Mouse (Mus musculus): ENCODE data around the gene Chid1. TPM values are rescaled to one million over a fixed set of nuclear protein-coding genes. Genes with fewer than 3 reads are reported as not detected.
A peak's percentile ranks its signal among the peaks of the same experiment; 100 is the strongest.
"Not testable (repeated sequence)": the region's sequence is repeated elsewhere in the genome, so short reads cannot be mapped to it uniquely, and the experiment has no call there.

Gene Chid1
- polyA plus RNA-seq, 1 experiment from 2014 or later, result 20.8 TPM

- Histone ChIP-seq H3K9ac (ENCODE audit: low read length) (no peak overlapping the region), H3K4me1 (replicated peaks; ENCODE audit: control insufficient read depth, insufficient read depth) (peaks cover 3% of the 10 kb centered on the region; the same call in 1 of the 2 replicates), H3K9me3 (ENCODE audit: control insufficient read depth, low read length) (no peaks in the 10 kb centered on the region), H3K4me3 (ENCODE audit: low read depth, low read length) (no peak overlapping the region), H3K4me2 (replicated peaks; ENCODE audit: low read depth) (no peak overlapping the region), H3K36me3 (ENCODE audit: control insufficient read depth, insufficient read depth, low read length) (peaks cover 6% of the 10 kb centered on the region; the same call in 1 of the 2 replicates), H3K27ac (replicated peaks) (peak overlapping the region; percentile 46), H3K27me3 (ENCODE audit: control insufficient read depth, insufficient read depth, low read length) (no peaks in the 10 kb centered on the region)
- ATAC-seq (ENCODE audit: low FRiP score, low TSS enrichment) (peak; percentile 5; the same call in 1 of the 2 replicates), DNase-seq (ENCODE audit: low spot score) (peak; percentile 69)
- TF ChIP-seq EP300 (optimal IDR thresholded peaks at IDR 0.05) (no peak), CTCF (IDR thresholded peaks at IDR 0.05; ENCODE audit: low read depth) (no peak)
These were observed 87.7 kb downstream of the Chid1 start for GRCm38 (mm10) chr7:141451928-141452327.

- Histone ChIP-seq H3K4me1 (replicated peaks; ENCODE audit: control insufficient read depth, insufficient read depth) (peaks cover 4% of the 10 kb centered on the region; the same call in 1 of the 2 replicates), H3K9ac (ENCODE audit: low read length) (peak within 1 kb of the TSS; percentile 88), H3K27me3 (ENCODE audit: control insufficient read depth, insufficient read depth, low read length) (no peaks in the 10 kb centered on the region), H3K9me3 (ENCODE audit: control insufficient read depth, low read length) (no peaks in the 10 kb centered on the region), H3K36me3 (ENCODE audit: control insufficient read depth, insufficient read depth, low read length) (peaks cover 6% of the 10 kb centered on the region; the same call in 1 of the 2 replicates), H3K4me3 (ENCODE audit: low read depth, low read length) (peak within 1 kb of the TSS; percentile 77), H3K27ac (replicated peaks) (peak within 1 kb of the TSS; percentile 83), H3K4me2 (replicated peaks; ENCODE audit: low read depth) (peak within 1 kb of the TSS; percentile 70)
- DNase-seq (ENCODE audit: low spot score) (peak; percentile 94), ATAC-seq (ENCODE audit: low FRiP score, low TSS enrichment) (peak; percentile 88)
- WGBS, result under 1% methylated on average over 63 of the region's 63 CpGs
- TF ChIP-seq CTCF (IDR thresholded peaks at IDR 0.05; ENCODE audit: low read depth) (no peak), EP300 (optimal IDR thresholded peaks at IDR 0.05) (no peak)
These were observed 92.3 kb downstream of the Chid1 start, which contains the start of gene Rplp2 for GRCm38 (mm10) chr7:141447110-141447991. Rplp2 (plus strand) TSS chr7:141447370.

GRCm38 (mm10) chr7:141446374-141446773 lies 93.3 kb downstream of the Chid1 start:
- not testable (repeated sequence) for H3K4me1 ChIP-seq (replicated peaks; ENCODE audit: control insufficient read depth, insufficient read depth); H3K9ac ChIP-seq (ENCODE audit: low read length); H3K27me3 ChIP-seq (ENCODE audit: control insufficient read depth, insufficient read depth, low read length); H3K36me3 ChIP-seq (ENCODE audit: control insufficient read depth, insufficient read depth, low read length); H3K4me3 ChIP-seq (ENCODE audit: low read depth, low read length); ATAC-seq (ENCODE audit: low FRiP score, low TSS enrichment); H3K9me3 ChIP-seq (ENCODE audit: control insufficient read depth, low read length); H3K27ac ChIP-seq (replicated peaks); DNase-seq (ENCODE audit: low spot score)
- 76% methylated on average over 3 of the region's 3 CpGs for WGBS
- peak overlapping the region; percentile 70; the same call in 1 of the 2 replicates for H3K4me2 ChIP-seq (replicated peaks; ENCODE audit: low read depth)

- DNase-seq (ENCODE audit: low spot score) (peak; percentile 88), ATAC-seq (ENCODE audit: low FRiP score, low TSS enrichment) (peak; percentile 69)
- Histone ChIP-seq H3K36me3 (ENCODE audit: control insufficient read depth, insufficient read depth, low read length) (peaks cover 4% of the 10 kb centered on the region; the same call in 1 of the 2 replicates), H3K4me3 (ENCODE audit: low read depth, low read length) (peak within 1 kb of the TSS; percentile 46), H3K27ac (replicated peaks) (peak within 1 kb of the TSS; percentile 61; the same call in 1 of the 2 replicates), H3K4me2 (replicated peaks; ENCODE audit: low read depth) (peak within 1 kb of the TSS; percentile 78), H3K27me3 (ENCODE audit: control insufficient read depth, insufficient read depth, low read length) (no peaks in the 10 kb centered on the region), H3K9me3 (ENCODE audit: control insufficient read depth, low read length) (no peaks in the 10 kb centered on the region), H3K9ac (ENCODE audit: low read length) (peak within 1 kb of the TSS; percentile 53), H3K4me1 (replicated peaks; ENCODE audit: control insufficient read depth, insufficient read depth) (peaks cover 4% of the 10 kb centered on the region; the same call in 1 of the 2 replicates)
- TF ChIP-seq CTCF (IDR thresholded peaks at IDR 0.05; ENCODE audit: low read depth) (no peak), EP300 (optimal IDR thresholded peaks at IDR 0.05) (no peak)
- under 1% methylated on average over 25 of the region's 25 CpGs for WGBS
These were observed 95.8 kb downstream of the Chid1 start, which contains the start of gene Pidd1 for GRCm38 (mm10) chr7:141443828-141444237. Pidd1 (minus strand) TSS chr7:141444025.

Other genes with a start within 250 kb of the Chid1 start
- 0.06 and 0.16 TPM in 2 replicates for gene Drd4, start 247.9 kb downstream of the Chid1 start, polyA plus RNA-seq (2015; fragmentation: Nextera tagmentation; extraction: Ambion mirVana)
- 37.6 and 40.1 TPM in 2 replicates for gene Deaf1, start 212.2 kb downstream of the Chid1 start, polyA plus RNA-seq (2015; fragmentation: Nextera tagmentation; extraction: Ambion mirVana)
- gene Tmem80, start 212.1 kb downstream of the Chid1 start, polyA plus RNA-seq (2015; fragmentation: Nextera tagmentation; extraction: Ambion mirVana), result 18.6 and 19.7 TPM in 2 replicates
- gene Eps8l2, start 201.0 kb downstream of the Chid1 start, polyA plus RNA-seq (2015; fragmentation: Nextera tagmentation; extraction: Ambion mirVana), result 86.1 and 96.5 TPM in 2 replicates
- 459 and 468 TPM in 2 replicates for gene Taldo1, start 147.7 kb downstream of the Chid1 start, polyA plus RNA-seq (2015; fragmentation: Nextera tagmentation; extraction: Ambion mirVana)
- 30.8 and 33.8 TPM in 2 replicates for gene Gatd1, start 125.7 kb downstream of the Chid1 start, polyA plus RNA-seq (2015; fragmentation: Nextera tagmentation; extraction: Ambion mirVana)
- gene Cend1, start 110.4 kb downstream of the Chid1 start, polyA plus RNA-seq (2015; fragmentation: Nextera tagmentation; extraction: Ambion mirVana), result 2.0 and 2.5 TPM in 2 replicates
- 17.2 and 17.6 TPM in 2 replicates for gene Slc25a22, start 102.0 kb downstream of the Chid1 start, polyA plus RNA-seq (2015; fragmentation: Nextera tagmentation; extraction: Ambion mirVana)
- gene Pidd1, start 95.8 kb downstream of the Chid1 start, polyA plus RNA-seq (2015; fragmentation: Nextera tagmentation; extraction: Ambion mirVana), result 1.8 and 2.0 TPM in 2 replicates
- 1,187 and 1,334 TPM in 2 replicates for gene Rplp2, start 92.5 kb downstream of the Chid1 start, polyA plus RNA-seq (2015; fragmentation: Nextera tagmentation; extraction: Ambion mirVana)
- 82.1 and 88.0 TPM in 2 replicates for gene Pnpla2, start 84.7 kb downstream of the Chid1 start, polyA plus RNA-seq (2015; fragmentation: Nextera tagmentation; extraction: Ambion mirVana)
- 20.8 and 23.5 TPM in 2 replicates for gene Cracr2b, start 78.8 kb downstream of the Chid1 start, polyA plus RNA-seq (2015; fragmentation: Nextera tagmentation; extraction: Ambion mirVana)
- gene Cd151, start 72.5 kb downstream of the Chid1 start, polyA plus RNA-seq (2015; fragmentation: Nextera tagmentation; extraction: Ambion mirVana), result 22.6 and 27.5 TPM in 2 replicates
- gene Polr2l, start 64.7 kb downstream of the Chid1 start, polyA plus RNA-seq (2015; fragmentation: Nextera tagmentation; extraction: Ambion mirVana), result 53.4 and 60.2 TPM in 2 replicates
- gene Tspan4, start 64.6 kb downstream of the Chid1 start, polyA plus RNA-seq (2015; fragmentation: Nextera tagmentation; extraction: Ambion mirVana), result 56.9 and 58.7 TPM in 2 replicates
- 30.8 and 33.0 TPM in 2 replicates for gene Ap2a2, start 22.3 kb upstream of the Chid1 start, polyA plus RNA-seq (2015; fragmentation: Nextera tagmentation; extraction: Ambion mirVana)
- gene Muc6, start 115.5 kb upstream of the Chid1 start, polyA plus RNA-seq (2015; fragmentation: Nextera tagmentation; extraction: Ambion mirVana), result 11.3 and 13.6 TPM in 2 replicates
- 0.23 and 0.40 TPM in 2 replicates for gene Muc2, start 150.5 kb upstream of the Chid1 start, polyA plus RNA-seq (2015; fragmentation: Nextera tagmentation; extraction: Ambion mirVana)
- 2.9 and 3.3 TPM in 2 replicates for gene Muc5ac, start 249.1 kb upstream of the Chid1 start, polyA plus RNA-seq (2015; fragmentation: Nextera tagmentation; extraction: Ambion mirVana)

All from stomach, postnatal 0 days (tissue).